Mouse (Mus musculus) midbrain, embryonic 11.5 days (tissue): ENCODE data around the gene Rtraf. TPM values are rescaled to one million over a fixed set of nuclear protein-coding genes. Genes with fewer than 3 reads are reported as not detected.

ENCODE experiments used
- ATAC-seq: fragments of 200-750 bp; cut with Nextera tagmentation; 2 replicates; pipeline ENCODE4 v1.8.0; 2017; ENCODE audit warnings: moderate TSS enrichment, moderate library complexity; ENCODE audit not compliant: low FRiP score
- DNase-seq: peaks from one replicate; pipeline ENCODE4 v3.0.0; 2015; ENCODE audit warnings: low spot score; ENCODE audit errors: missing footprints
- H3K27ac ChIP-seq: fragments of 300-500 bp; sonication (generic); 2 replicates; pipeline ENCODE4 v1.5.1; 2014; ENCODE audit warnings: low read depth, low read length
- H3K27me3 ChIP-seq: fragments of 300-500 bp; sonication (generic); 2 replicates; pipeline ENCODE4 v1.6.1; 2014; ENCODE audit warnings: mild to moderate bottlenecking, low read length, moderate library complexity, mixed read lengths; ENCODE audit not compliant: control insufficient read depth, insufficient read depth
- H3K36me3 ChIP-seq: fragments of 300-500 bp; sonication (generic); 2 replicates; pipeline ENCODE4 v1.6.1; 2014; ENCODE audit warnings: mild to moderate bottlenecking, low read length, moderate library complexity, mixed read lengths; ENCODE audit not compliant: control insufficient read depth, insufficient read depth
- H3K4me1 ChIP-seq: fragments of 300-500 bp; sonication (generic); 2 replicates; pipeline ENCODE4 v1.6.1; 2014; ENCODE audit warnings: low read length; ENCODE audit not compliant: control insufficient read depth, insufficient read depth
- H3K4me2 ChIP-seq: fragments of 300-500 bp; sonication (generic); 2 replicates; pipeline ENCODE4 v1.6.1; 2014; ENCODE audit warnings: mild to moderate bottlenecking, moderate library complexity
- H3K4me3 ChIP-seq: fragments of 300-500 bp; sonication (generic); 2 replicates; pipeline ENCODE4 v1.5.1; 2014; ENCODE audit warnings: low read depth, low read length
- H3K9ac ChIP-seq: fragments of 300-500 bp; sonication (generic); 2 replicates; pipeline ENCODE4 v1.6.1; 2014; ENCODE audit warnings: low read length
- H3K9me3 ChIP-seq: fragments of 300-500 bp; sonication (generic); 2 replicates; pipeline ENCODE4 v1.6.1; 2016; ENCODE audit warnings: low read length; ENCODE audit not compliant: control insufficient read depth
- WGBS: fragments of 180-500 bp; shearing (Covaris S2); extraction: QIAGEN DNeasy Blood & Tissue Kit; methylation state at CpG from one replicate; pipeline ENCODE4 v1.1.7; 2014; 5-methylcytosine and 5-hydroxymethylcytosine counted together
- polyA plus RNA-seq: library from polyadenylated mRNA; unstranded; fragments of >200 nt; fragmentation: Nextera tagmentation; extraction: Ambion mirVana; gene quantifications from 2 replicates; pipeline ENCODE4 v1.2.1, GENCODE M21; 2014

The Rtraf gene
- polyA plus RNA-seq, 1 experiment from 2014 or later = 277 TPM

GRCm38 (mm10) chr14:19777365-19777764, 46.3 kb downstream of the Rtraf start:
- ATAC-seq = no peak
- H3K27me3 ChIP-seq = no peaks in the 10 kb centered on the region
- H3K4me2 ChIP-seq = no peak overlapping the region
- H3K4me1 ChIP-seq = no peaks in the 10 kb centered on the region
- peak; percentile 75 for DNase-seq
- H3K9ac ChIP-seq = no peak overlapping the region
- H3K4me3 ChIP-seq = no peak overlapping the region
- 96% methylated on average over 6 of the region's 6 CpGs for WGBS
- H3K27ac ChIP-seq = no peak overlapping the region
- no peaks in the 10 kb centered on the region for H3K9me3 ChIP-seq
- H3K36me3 ChIP-seq = no peaks in the 10 kb centered on the region

GRCm38 (mm10) chr14:19776890-19777289, 46.7 kb downstream of the Rtraf start:
- ATAC-seq = no peak

GRCm38 (mm10) chr14:19776179-19776578, 47.4 kb downstream of the Rtraf start:
- no peak overlapping the region for H3K27ac ChIP-seq
- H3K4me2 ChIP-seq = no peak overlapping the region
- no peaks in the 10 kb centered on the region for H3K9me3 ChIP-seq
- WGBS = 95% methylated on average over 5 of the region's 5 CpGs
- peak; percentile 79 for DNase-seq
- H3K27me3 ChIP-seq = no peaks in the 10 kb centered on the region
- no peaks in the 10 kb centered on the region for H3K36me3 ChIP-seq
- H3K4me1 ChIP-seq = no peaks in the 10 kb centered on the region
- no peak for ATAC-seq
- no peak overlapping the region for H3K9ac ChIP-seq
- no peak overlapping the region for H3K4me3 ChIP-seq

More at GRCm38 (mm10) chr14:19776890-19777289, 46.7 kb downstream of the Rtraf start:
- H3K9ac ChIP-seq = no peak overlapping the region
- H3K4me2 ChIP-seq = no peak overlapping the region
- no peak overlapping the region for H3K4me3 ChIP-seq
- no peaks in the 10 kb centered on the region for H3K36me3 ChIP-seq
- no peaks in the 10 kb centered on the region for H3K9me3 ChIP-seq
- DNase-seq = peak; percentile 90
- WGBS = 40% methylated on average over 6 of the region's 6 CpGs
- H3K27ac ChIP-seq = no peak overlapping the region
- no peaks in the 10 kb centered on the region for H3K4me1 ChIP-seq
- no peaks in the 10 kb centered on the region for H3K27me3 ChIP-seq

DNA sequence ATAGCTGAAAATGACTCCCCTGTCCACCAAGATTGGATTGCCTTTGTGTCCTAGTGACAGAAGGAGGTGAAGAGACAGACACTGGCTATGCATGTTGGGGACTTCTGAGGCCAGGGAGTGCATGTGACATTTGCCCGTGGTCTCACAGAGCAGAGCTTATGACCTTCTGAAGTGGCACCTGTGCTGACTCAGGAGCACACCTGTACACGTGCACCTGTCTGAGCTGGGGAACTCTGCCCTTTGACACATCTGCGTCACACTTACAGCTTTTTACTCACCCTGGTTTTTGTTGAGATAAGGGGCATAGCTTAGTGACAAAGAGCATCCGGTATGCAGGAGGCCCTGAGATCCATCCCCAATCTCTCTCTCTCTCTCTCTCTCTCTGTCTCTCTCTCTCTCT, 48.1 kb downstream of the Rtraf start:
- no peak for DNase-seq

DNA sequence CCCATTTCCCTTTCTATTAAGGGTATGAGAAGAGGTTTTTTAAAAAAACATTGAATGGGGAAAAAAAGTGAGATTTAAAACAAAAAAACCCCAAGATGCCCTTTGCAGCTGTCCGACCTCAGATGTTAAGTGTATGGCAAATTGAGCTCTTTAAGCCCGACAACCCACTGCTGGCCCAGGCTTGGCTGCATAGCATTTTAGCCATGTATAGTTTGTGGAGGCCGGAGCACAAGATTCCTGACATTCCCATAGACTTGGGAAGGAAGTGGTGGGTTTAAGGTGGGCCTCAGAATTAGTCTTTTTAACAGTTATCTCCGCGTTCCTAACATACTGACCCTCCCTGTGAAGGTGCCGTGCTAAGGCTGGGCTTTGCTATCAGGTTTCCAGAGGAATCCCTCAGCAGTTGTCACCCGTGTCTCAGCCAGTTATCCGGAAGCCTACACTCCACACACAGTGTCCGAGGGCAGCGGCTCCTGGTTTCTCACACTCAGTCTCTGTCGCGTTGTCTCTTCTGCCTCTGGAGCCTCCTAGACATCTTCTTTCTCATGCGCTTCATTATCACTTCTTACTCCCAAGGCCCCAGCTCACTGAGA, 49.5 kb downstream of the Rtraf start:
- no peaks in the 10 kb centered on the region; the same call in 1 of the 2 replicates for H3K4me1 ChIP-seq
- H3K36me3 ChIP-seq = no peaks in the 10 kb centered on the region
- H3K9ac ChIP-seq = no peak overlapping the region
- H3K4me2 ChIP-seq = no peak overlapping the region
- H3K27ac ChIP-seq = no peak overlapping the region
- H3K4me3 ChIP-seq = no peak overlapping the region
- DNase-seq (peak; percentile 51), ATAC-seq (no peak)
- 80% methylated on average over 13 of the region's 13 CpGs for WGBS
- H3K27me3 ChIP-seq = no peaks in the 10 kb centered on the region
- H3K9me3 ChIP-seq = no peaks in the 10 kb centered on the region

More for the DNA sequence above, 48.1 kb downstream of the Rtraf start:
- H3K27me3 ChIP-seq = no peaks in the 10 kb centered on the region
- H3K9me3 ChIP-seq = no peaks in the 10 kb centered on the region
- WGBS = 94% methylated on average over 4 of the region's 4 CpGs
- ATAC-seq = no peak
- no peak overlapping the region for H3K27ac ChIP-seq
- H3K4me3 ChIP-seq = no peak overlapping the region
- H3K4me2 ChIP-seq = no peak overlapping the region
- H3K9ac ChIP-seq = no peak overlapping the region
- no peaks in the 10 kb centered on the region for H3K4me1 ChIP-seq
- H3K36me3 ChIP-seq = no peaks in the 10 kb centered on the region

DNA sequence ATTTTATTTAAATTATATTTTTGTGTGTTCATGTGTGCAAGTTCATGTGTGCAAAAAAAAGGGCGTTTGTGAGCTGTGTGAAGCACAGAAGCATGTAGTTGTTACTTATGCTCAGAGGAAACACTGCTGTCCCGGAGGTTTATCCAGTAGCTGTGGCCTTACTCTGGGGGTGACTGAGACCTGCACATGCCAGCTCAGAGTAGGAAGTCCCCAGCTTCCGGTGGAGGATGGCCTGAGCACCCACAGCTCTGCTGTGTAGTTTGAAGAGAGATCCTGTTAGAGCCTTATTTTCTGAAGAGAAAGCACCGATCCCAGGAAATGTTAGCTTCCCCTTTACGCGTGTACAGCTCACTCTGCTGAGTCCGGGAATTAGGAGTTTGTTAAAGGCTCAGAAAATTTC, 52.5 kb downstream of the Rtraf start:
- ATAC-seq = no peak
- Histone ChIP-seq H3K27ac (no peak overlapping the region), H3K4me2 (no peak overlapping the region), H3K27me3 (no peaks in the 10 kb centered on the region), H3K36me3 (no peaks in the 10 kb centered on the region), H3K4me3 (no peak overlapping the region), H3K9ac (no peak overlapping the region), H3K4me1 (peaks cover 4% of the 10 kb centered on the region; the same call in 1 of the 2 replicates), H3K9me3 (no peaks in the 10 kb centered on the region)
- WGBS = 79% methylated on average over 7 of the region's 7 CpGs
- peak; percentile 73 for DNase-seq

DNA sequence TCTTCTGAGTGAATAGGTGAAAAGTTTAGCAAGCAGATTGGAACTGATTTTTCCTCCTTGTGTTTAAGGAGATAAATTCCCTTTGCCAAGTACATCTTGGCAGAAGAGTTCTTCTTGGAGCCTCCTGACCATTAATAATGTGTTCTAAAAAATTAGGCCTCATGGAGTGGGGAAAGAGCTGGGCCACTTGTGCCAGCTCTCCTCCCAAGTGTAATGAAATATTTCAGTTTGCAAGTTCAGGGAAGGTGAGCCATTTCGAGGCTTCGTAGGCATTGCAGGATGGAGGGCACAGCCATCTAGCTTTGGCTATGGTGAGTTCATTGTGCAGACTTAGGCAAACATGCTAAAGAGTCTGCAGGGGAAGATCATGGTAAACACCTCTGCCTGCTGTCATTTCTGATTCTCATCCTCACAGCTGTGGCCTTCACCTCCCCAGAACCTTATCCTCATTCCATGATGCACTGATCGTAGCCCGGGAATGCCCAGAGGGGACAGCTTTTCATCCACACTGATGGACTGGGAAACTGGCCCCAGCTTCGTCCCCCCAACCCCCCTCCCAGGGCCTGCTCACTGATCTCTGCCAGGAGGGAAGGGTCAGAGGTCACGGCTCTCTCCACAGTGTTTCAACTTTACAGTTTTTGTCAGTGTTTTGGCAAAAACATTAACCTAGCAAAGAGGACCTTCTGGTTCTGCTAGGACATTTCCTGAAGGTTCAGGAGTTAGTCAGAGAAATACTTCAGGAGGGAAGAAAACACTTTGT, 54.0 kb downstream of the Rtraf start:
- no peaks in the 10 kb centered on the region for H3K27me3 ChIP-seq
- no peaks in the 10 kb centered on the region for H3K9me3 ChIP-seq
- DNase-seq = peak; percentile 89
- H3K4me2 ChIP-seq = no peak overlapping the region
- H3K4me1 ChIP-seq = peaks cover 4% of the 10 kb centered on the region
- ATAC-seq = 0 out of 2 replicates have a peak, but pooled peaks have one; percentile 19
- no peak overlapping the region for H3K4me3 ChIP-seq
- H3K36me3 ChIP-seq = no peaks in the 10 kb centered on the region
- H3K9ac ChIP-seq = no peak overlapping the region
- no peak overlapping the region for H3K27ac ChIP-seq
- 35% methylated on average over 6 of the region's 6 CpGs for WGBS

DNA sequence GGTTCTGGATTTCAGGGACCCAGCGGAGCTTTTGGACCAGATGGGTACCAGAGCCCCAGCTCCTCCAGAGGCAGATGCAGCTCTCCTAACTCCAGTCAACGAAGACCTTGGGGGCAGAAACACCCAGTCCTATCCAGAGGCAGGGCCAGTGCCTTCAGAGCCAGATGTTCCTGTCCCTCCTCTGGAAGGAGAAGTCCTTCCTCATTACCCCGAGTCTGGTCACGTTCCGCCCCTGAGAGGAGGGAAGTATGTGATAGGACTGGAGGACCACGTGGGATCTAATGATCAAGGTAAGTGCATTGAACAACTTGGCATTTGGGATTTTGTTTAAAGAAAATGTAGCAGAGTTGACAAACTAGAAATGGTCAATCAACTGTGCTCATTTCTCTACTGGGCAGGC, 55.0 kb downstream of the Rtraf start:
- H3K4me2 ChIP-seq = no peak overlapping the region
- DNase-seq (peak; percentile 65), ATAC-seq (no peak)
- no peaks in the 10 kb centered on the region for H3K27me3 ChIP-seq
- WGBS = 92% methylated on average over 6 of the region's 6 CpGs
- H3K27ac ChIP-seq = no peak overlapping the region
- H3K36me3 ChIP-seq = no peaks in the 10 kb centered on the region
- no peak overlapping the region for H3K4me3 ChIP-seq
- no peak overlapping the region for H3K9ac ChIP-seq
- H3K4me1 ChIP-seq = peaks cover 4% of the 10 kb centered on the region
- no peaks in the 10 kb centered on the region for H3K9me3 ChIP-seq

DNA sequence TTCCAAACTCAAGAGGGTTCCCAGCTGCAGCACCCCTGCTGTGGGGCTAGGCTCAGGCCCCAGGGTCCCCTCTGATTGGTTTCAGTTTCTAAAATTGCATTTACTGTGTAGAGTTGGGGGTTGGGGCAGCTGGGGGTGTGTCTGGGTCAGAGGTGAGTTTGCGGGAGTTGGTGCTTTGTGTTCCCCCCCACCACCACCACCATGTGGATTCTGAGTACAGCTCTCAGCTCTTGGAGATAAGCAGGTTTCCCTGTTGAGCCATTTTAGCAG, 57.3 kb downstream of the Rtraf start:
- ATAC-seq (peak; percentile 43; the same call in 1 of the 2 replicates), DNase-seq (peak; percentile 75)
- no peak overlapping the region for H3K27ac ChIP-seq
- H3K4me3 ChIP-seq = no peak overlapping the region
- no peak overlapping the region for H3K9ac ChIP-seq
- H3K4me1 ChIP-seq = peaks cover 5% of the 10 kb centered on the region
- H3K27me3 ChIP-seq = no peaks in the 10 kb centered on the region
- WGBS = 67% methylated on average over 1 of the region's 1 CpGs
- no peaks in the 10 kb centered on the region for H3K9me3 ChIP-seq
- no peaks in the 10 kb centered on the region for H3K36me3 ChIP-seq
- no peak overlapping the region for H3K4me2 ChIP-seq
